Mouse (Mus musculus): Measurements from ENCODE around the gene Gphb5.
A peak's percentile ranks its signal among the peaks of the same experiment; 100 is the strongest.

The Gphb5 gene

GRCm38 (mm10) chr12:75389308-75390135 lies 27.1 kb downstream of the Gphb5 start:
- DNase-seq = peak; percentile 43

DNA sequence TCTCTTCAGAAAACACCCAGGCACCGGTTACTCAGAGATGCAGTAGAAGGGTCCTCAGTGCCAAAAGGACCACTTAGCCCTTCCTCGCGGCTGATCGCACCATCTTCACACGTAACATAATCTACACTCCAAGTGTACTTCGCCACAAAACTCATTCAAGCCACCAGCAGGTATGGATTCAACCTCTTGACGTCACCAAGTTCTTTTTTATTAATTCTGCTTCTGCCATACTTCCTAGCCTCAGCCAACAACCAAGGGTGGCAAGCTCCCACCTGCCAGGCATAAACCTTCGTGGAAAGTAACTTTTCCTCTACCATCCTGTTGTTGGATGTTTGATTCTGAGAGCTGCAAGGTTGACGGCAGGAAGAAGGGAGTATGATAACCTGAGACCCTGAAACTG lies 28.1 kb downstream of the Gphb5 start:
- no peak for DNase-seq

DNA sequence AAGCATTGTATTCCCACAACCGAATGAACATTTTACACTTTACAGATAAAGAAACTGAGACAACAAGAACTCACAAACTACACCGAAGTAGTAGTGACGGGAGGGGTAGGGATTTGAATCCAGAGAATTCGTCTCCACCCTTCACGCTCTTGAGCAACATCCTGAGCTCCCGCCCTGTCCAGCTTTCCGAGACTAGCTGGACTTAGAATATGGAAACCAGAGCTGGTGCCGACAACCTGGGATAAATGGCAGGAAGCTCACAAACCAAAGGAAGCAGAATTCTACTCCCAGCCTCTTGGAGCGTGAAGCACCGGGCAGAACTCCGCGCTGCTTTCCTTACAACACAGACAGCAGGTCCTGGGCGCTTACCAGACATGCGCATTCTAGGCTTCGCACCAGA lies 28.7 kb downstream of the Gphb5 start:
- DNase-seq = no peak

GRCm38 (mm10) chr12:75387156-75387555 lies 29.4 kb downstream of the Gphb5 start:
- no peak for DNase-seq

DNA sequence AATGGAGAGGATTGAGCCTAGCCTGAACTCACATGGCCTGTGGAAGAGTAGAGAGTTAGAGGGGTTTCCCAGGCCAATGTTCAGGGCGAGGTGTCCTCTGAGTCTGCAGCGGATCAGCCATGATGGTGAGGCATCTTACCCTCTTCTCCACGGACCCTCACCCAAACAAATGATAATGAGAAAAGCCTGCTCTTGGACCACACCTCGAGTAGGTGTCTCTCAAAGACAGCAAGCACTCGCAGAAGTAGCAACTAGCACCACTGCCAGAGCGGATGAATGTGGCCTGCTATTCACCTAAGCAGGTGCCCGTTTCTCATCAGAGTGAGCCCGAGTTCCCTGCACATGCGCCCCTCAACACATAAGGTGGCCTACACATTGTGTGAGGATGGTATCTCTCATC lies 29.9 kb downstream of the Gphb5 start:
- DNase-seq = no peak

DNA sequence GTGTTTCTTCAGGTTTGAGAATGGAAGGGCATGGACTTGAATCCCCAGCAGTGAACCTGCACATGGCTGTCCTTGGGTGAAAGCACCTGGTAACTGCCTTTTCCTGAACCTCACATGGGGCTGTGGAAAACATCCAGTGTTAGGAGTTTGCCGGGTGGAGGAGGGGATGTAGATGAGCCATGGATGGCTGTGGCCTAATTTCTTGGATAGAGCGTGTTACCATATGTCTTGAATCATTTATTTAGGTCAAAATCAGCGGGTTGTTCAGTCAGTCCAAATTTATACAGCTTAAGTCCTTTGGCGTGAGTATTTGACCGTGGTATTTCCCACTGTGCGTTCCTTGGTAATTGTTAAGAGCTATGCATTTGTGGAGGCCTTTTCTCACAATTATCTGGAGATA lies 40.5 kb downstream of the Gphb5 start:
- no peak for DNase-seq

DNA sequence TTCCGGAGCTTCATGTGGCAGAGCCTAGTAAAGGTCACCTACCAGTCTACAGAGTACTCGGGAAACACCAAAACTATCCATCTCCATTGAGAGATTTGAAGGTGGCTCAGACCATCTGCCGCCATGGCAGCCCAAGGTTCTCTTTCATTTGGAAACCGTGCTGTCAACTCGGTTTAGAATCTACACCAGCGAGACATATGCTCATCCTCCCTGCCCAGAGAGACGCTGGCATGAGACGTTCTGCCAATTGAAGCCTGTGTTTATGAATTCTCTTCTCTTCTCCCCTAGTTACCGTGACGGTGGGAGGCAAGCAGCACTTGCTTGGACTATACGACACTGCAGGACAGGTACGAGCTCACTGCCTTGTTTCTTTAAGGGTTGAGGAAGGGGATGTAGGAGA lies 41.5 kb downstream of the Gphb5 start:
- no peak for DNase-seq

- DNase-seq = no peak
These were observed 42.1 kb downstream of the Gphb5 start for GRCm38 (mm10) chr12:75374437-75374836.

DNA sequence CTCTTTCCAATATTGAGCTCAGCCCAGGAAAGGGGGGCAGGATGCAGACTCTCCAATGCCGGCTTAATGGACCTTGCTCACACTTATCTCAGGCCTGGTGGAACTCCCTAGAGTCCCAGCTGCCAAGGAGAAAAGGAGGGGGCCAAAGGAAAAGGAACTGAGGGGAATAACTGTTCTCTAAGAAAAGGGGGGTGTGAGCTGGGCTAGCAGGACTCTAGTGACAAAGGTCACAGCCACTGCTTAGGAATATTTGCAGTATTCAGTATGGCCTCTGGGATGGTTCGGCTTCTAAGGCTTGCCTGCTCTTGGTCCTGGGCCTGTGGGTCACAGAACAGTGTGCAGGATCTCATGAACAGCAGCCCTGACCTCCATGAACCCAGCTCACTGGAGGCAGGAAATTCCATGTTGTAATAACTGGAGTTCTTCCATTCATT lies 47.1 kb downstream of the Gphb5 start:
- no peak for DNase-seq

- no peak for DNase-seq
These were observed 48.1 kb downstream of the Gphb5 start for GRCm38 (mm10) chr12:75368527-75368926.

- no peak for DNase-seq
These were observed 49.2 kb downstream of the Gphb5 start for GRCm38 (mm10) chr12:75367371-75367770.

- DNase-seq = no peak
These were observed 50.9 kb downstream of the Gphb5 start for GRCm38 (mm10) chr12:75365621-75366124.

- no peak for DNase-seq
These were observed 52.2 kb downstream of the Gphb5 start for GRCm38 (mm10) chr12:75364416-75364815.

DNA sequence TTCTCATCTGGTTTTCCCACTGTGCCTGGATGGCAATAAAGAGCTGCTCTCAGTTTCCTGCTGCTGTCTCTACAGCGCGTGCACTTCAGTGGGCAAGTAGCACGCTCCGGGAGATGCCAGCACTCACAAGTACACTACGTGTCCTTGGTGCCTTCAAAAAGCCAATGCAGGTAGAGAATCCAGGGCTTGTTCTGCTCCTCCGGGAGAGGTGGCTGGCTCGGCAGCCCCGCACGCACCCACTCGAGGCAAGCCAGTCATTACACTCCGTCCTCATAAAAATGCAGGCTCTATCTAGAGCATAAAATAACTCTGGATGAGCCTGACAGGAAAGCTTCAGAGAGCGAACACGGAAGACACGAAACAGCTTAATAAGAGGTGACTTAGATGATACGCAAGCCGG lies 54.1 kb downstream of the Gphb5 start:
- no peak for DNase-seq
